Mouse (Mus musculus) lung, adult 2 months (tissue): ENCODE measurements around the gene Gm5458. TPM values are rescaled to one million over a fixed set of nuclear protein-coding genes. Genes with fewer than 3 reads are reported as not detected.
"Not testable (repeated sequence)": the region's sequence is repeated elsewhere in the genome, so short reads cannot be mapped to it uniquely, and the experiment has no call there.

Source experiments
- DNase-seq: peaks from one replicate; pipeline ENCODE4 v3.0.0; 2022
- H3K4me1 ChIP-seq: fragments of 200-500 bp; 2 replicates; pipeline ENCODE4 v1.6.1; 2011; ENCODE audit warnings: low read length; ENCODE audit not compliant: control insufficient read depth, insufficient read depth
- H3K4me3 ChIP-seq: fragments of 200-500 bp; replicated peaks from 2 replicates; pipeline ENCODE3; 2011; ENCODE audit warnings: low read depth, mild to moderate bottlenecking, control low read depth, low read length; ENCODE audit errors: extremely low read depth
- CTCF ChIP-seq: fragments of 200-500 bp; IDR thresholded peaks from 2 replicates; pipeline ENCODE4 v1.5.1; 2011; ENCODE audit warnings: mild to moderate bottlenecking, low read length, control low read depth; ENCODE audit not compliant: insufficient read depth
- POLR2A ChIP-seq: fragments of 200-500 bp; IDR thresholded peaks from 2 replicates; pipeline ENCODE4 v1.6.1; 2011; ENCODE audit warnings: low read depth, mild to moderate bottlenecking, control low read depth, low read length, borderline replicate concordance; ENCODE audit errors: extremely low read depth
- WGBS: fragments of 180-500 bp; shearing (Covaris S2); methylation state at CpG from one replicate; pipeline ENCODE4 v1.1.7; 2018; 5-methylcytosine and 5-hydroxymethylcytosine counted together
- polyA plus RNA-seq: library from polyadenylated mRNA; depleted of rRNA; stranded (reverse); fragments of >200 nt; gene quantifications from 2 replicates; pipeline ENCODE4 v1.2.3, GENCODE M21; 2012; rRNA removed

The Gm5458 gene
- polyA plus RNA-seq: not detected in 2 replicates

DNA sequence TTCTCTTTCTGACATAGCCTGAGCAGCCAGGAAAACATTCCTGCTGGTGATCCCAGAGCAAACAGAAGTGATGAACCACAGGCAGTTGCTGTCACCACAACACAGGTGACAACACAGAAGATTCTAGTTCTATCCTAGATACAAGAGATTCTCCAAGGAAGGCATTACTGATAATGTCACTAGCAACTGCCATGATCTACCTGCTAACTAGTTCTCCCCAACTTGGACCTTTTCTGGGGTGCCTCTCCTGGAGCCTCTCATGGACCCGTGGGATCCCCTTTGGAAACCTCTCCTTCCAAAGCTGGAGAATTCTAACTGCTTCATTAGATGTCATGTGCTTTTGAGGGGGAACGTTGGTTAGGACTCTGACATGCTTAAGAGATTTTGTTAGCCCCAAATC is at the start of gene Gm5458:
Gm5458 (minus strand) TSS at position 101 of the 400 bp plus-strand sequence.
- H3K4me3 ChIP-seq, H3K4me1 ChIP-seq, DNase-seq: not testable (repeated sequence)
- 85% methylated on average over 2 of the region's 2 CpGs for WGBS

DNA sequence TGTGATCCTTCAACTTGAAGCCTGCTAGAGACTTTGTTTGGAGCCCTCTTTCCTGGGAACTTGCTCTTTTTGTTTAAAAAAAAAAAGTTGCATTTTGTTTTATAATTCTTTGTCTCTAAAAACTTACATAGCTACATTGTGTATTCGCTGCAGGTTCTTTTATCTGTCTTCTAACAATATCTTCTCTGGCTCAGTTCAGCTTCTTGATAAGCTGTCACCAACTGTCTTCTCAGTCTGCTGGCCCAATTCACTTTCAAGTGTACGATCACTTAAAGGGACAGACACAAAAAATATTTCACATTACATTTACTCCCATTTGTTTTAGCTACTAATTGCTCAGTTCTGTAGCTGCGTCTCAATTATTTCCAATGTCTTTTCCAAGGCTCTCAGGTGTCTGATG is 43.9 kb upstream of the Gm5458 start:
- no peak for DNase-seq
- TF ChIP-seq CTCF (no peak), POLR2A (no peak)
- no peak overlapping the region for H3K4me3 ChIP-seq
- no peaks in the 10 kb centered on the region for H3K4me1 ChIP-seq
- WGBS: 78% methylated on average over 3 of the region's 3 CpGs

DNA sequence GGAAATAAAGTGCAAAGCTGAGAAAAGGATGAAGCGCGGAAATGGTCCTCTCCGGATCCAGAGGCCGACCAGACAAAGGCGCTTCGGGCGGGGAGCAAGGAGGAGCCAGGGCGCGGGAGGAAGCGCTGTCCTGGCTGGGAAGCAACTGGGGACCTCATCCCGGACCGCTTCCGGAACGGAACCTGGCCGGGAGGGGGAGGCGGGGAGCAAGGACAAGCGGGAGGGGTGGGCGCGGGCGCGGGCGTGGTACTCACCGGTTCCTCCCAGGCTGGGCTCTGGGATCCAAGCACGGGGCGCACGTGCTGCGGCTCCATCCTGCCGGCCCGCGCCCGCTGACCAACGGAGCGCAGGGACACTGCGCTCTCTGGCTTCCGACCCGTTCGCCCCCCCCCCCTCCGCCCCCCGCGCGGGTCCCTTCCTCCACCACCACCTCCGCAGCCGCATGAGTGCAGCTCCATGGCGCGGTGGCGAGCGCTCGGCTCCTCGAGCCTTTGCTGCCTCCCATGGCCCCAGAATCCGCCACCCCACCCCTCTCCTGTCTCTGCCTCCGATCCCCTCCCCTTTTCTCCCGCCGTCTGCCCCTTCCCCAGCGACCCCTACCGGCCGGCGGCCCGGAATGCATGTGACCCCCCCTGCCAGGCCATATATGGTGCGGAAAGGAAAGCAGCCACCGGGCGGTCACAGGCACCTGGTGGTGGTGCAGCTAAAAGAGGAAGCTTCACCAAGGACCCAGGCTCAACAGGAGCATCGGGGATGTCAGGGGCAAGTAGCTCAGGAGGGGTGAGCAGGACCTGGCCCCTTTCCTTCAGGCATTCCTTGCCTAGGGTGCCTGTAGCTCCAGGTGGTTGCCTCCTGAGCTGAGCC is 17.3 kb downstream of the Gm5458 start, which contains the start of gene Gm2237:
Gm2237 (minus strand) TSS at position 332 of the 864 bp plus-strand sequence.
- H3K4me1 ChIP-seq, H3K4me3 ChIP-seq: not testable (repeated sequence)
- DNase-seq: peak; percentile 4
- WGBS: under 1% methylated on average over 19 of the region's 62 CpGs

DNA sequence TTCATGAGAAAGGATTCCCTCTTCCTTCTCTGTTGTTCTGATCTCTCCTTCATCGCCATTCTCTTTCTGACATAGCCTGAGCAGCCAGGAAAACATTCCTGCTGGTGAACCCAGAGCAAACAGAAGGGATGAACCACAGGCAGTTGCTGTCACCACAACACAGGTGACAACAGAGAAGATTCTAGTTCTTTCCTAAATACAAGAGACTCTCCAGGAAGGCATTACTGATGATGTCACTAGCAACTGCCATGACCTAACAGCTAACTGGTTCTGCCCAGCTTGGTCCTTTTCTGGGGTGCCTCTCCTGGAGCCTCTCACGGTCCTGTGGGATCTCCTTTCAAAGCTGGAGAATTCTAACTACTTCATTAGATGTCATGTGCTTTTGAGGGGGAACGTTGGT is 52.5 kb downstream of the Gm5458 start, which contains the start of gene Gm2244:
Gm2244 (minus strand) TSS at position 101 of the 400 bp plus-strand sequence.
- 89% methylated on average over 1 of the region's 3 CpGs for WGBS
- not testable (repeated sequence) for H3K4me1 ChIP-seq, H3K4me3 ChIP-seq

More for the DNA sequence above, 52.5 kb downstream of the Gm5458 start, which contains the start of gene Gm2244:
- not testable (repeated sequence) for DNase-seq

Other genes starting within 250 kb of the Gm5458 start
- gene Gm21738, start 183.7 kb downstream of the Gm5458 start, polyA plus RNA-seq: not detected in 2 replicates
- gene Gm2244, start 52.6 kb downstream of the Gm5458 start, polyA plus RNA-seq: not detected in 2 replicates
- 0.06 and 0.33 TPM in 2 replicates for gene Gm2237, start 17.4 kb downstream of the Gm5458 start, polyA plus RNA-seq
- gene Nid2, start 148.7 kb upstream of the Gm5458 start, polyA plus RNA-seq: 10.4 and 10.7 TPM in 2 replicates
- 18.0 TPM in 2 replicates for gene Rtraf, start 221.2 kb upstream of the Gm5458 start, polyA plus RNA-seq